Mouse (Mus musculus): ENCODE measurements around the gene Slc6a13.

- TF ChIP-seq EP300 (IDR thresholded peaks at IDR 0.05; ENCODE audit: low read depth) (no peak), CTCF (IDR thresholded peaks at IDR 0.05; ENCODE audit: low read depth) (no peak)
Observed at GRCm38 (mm10) chr6:121385397-121385796, 85.4 kb downstream of the Slc6a13 start.

Measured in heart, postnatal 0 days (tissue).